Mouse (Mus musculus) heart, embryonic 12.5 days (tissue): ENCODE data around the gene Chsy1. TPM values are rescaled to one million over a fixed set of nuclear protein-coding genes. Genes with fewer than 3 reads are reported as not detected.
A peak's percentile ranks its signal among the peaks of the same experiment; 100 is the strongest.

Experiments
- ATAC-seq: fragments of 200-750 bp; cut with Nextera tagmentation; 2 replicates; pipeline ENCODE4 v1.8.0; 2017; ENCODE audit warnings: moderate TSS enrichment, moderate library complexity; ENCODE audit not compliant: insufficient number of reproducible peaks, low FRiP score
- H3K27ac ChIP-seq: fragments of 300-500 bp; sonication (generic); 2 replicates; pipeline ENCODE4 v1.5.1; 2016; ENCODE audit warnings: mild to moderate bottlenecking, moderate library complexity; ENCODE audit not compliant: poor library complexity, severe bottlenecking
- H3K27me3 ChIP-seq: fragments of 300-500 bp; sonication (generic); replicated peaks from 2 replicates; pipeline ENCODE4 v1.6.1; 2016; ENCODE audit warnings: mild to moderate bottlenecking, moderate library complexity
- H3K36me3 ChIP-seq: fragments of 300-500 bp; sonication (generic); 2 replicates; pipeline ENCODE4 v1.6.1; 2016; ENCODE audit warnings: mild to moderate bottlenecking, moderate library complexity
- H3K4me1 ChIP-seq: fragments of 300-500 bp; sonication (generic); replicated peaks from 2 replicates; pipeline ENCODE4 v1.6.1; 2016; ENCODE audit warnings: mild to moderate bottlenecking
- H3K4me2 ChIP-seq: fragments of 300-500 bp; sonication (generic); 2 replicates; pipeline ENCODE4 v1.6.1; 2016; ENCODE audit warnings: mild to moderate bottlenecking, moderate library complexity
- H3K4me3 ChIP-seq: fragments of 300-500 bp; sonication (generic); 2 replicates; pipeline ENCODE4 v1.5.1; 2016; ENCODE audit warnings: mild to moderate bottlenecking
- H3K9ac ChIP-seq: fragments of 300-500 bp; sonication (generic); 2 replicates; pipeline ENCODE4 v1.6.1; 2016; ENCODE audit warnings: mild to moderate bottlenecking, moderate library complexity
- H3K9me3 ChIP-seq: fragments of 300-500 bp; sonication (generic); replicated peaks from 2 replicates; pipeline ENCODE4 v1.6.1; 2016; ENCODE audit warnings: mild to moderate bottlenecking, moderate library complexity
- WGBS: fragments of 180-500 bp; shearing (Covaris S2); methylation state at CpG from one replicate; pipeline ENCODE4 v1.1.7; 2016; 5-methylcytosine and 5-hydroxymethylcytosine counted together
- polyA plus RNA-seq: library from polyadenylated mRNA; unstranded; fragments of >200 nt; fragmentation: Nextera tagmentation; extraction: Ambion mirVana; gene quantifications from 2 replicates; pipeline ENCODE4 v1.2.1, GENCODE M21; 2016

The Chsy1 gene
- polyA plus RNA-seq, 1 experiment from 2014 or later: 13.3 TPM

- H3K27ac ChIP-seq: no peak overlapping the region
- no peaks in the 10 kb centered on the region for H3K9me3 ChIP-seq
- H3K4me2 ChIP-seq: no peak overlapping the region
- 79% methylated on average over 9 of the region's 9 CpGs for WGBS
- H3K9ac ChIP-seq: no peak overlapping the region
- no peak overlapping the region for H3K4me3 ChIP-seq
- no peak for ATAC-seq
- H3K27me3 ChIP-seq: no peaks in the 10 kb centered on the region
- peaks cover 3% of the 10 kb centered on the region; the same call in 1 of the 2 replicates for H3K36me3 ChIP-seq
- H3K4me1 ChIP-seq: peaks cover 51% of the 10 kb centered on the region
Observed at GRCm38 (mm10) chr7:66158616-66159129, 49.4 kb downstream of the Chsy1 start.

- no peak for ATAC-seq
- Histone ChIP-seq H3K27me3 (no peaks in the 10 kb centered on the region), H3K9me3 (no peaks in the 10 kb centered on the region), H3K4me2 (no peak overlapping the region), H3K36me3 (peaks cover 3% of the 10 kb centered on the region; the same call in 1 of the 2 replicates), H3K9ac (no peak overlapping the region), H3K27ac (no peak overlapping the region), H3K4me3 (no peak overlapping the region), H3K4me1 (peaks cover 54% of the 10 kb centered on the region)
- 62% methylated on average over 5 of the region's 5 CpGs for WGBS
Observed at GRCm38 (mm10) chr7:66159961-66160360, 50.6 kb downstream of the Chsy1 start.

- no peak for ATAC-seq
- Histone ChIP-seq H3K4me1 (peaks cover 43% of the 10 kb centered on the region), H3K9ac (no peak overlapping the region), H3K27ac (no peak overlapping the region), H3K9me3 (no peaks in the 10 kb centered on the region), H3K4me3 (no peak overlapping the region), H3K36me3 (peaks cover 3% of the 10 kb centered on the region; the same call in 1 of the 2 replicates), H3K4me2 (no peak overlapping the region), H3K27me3 (no peaks in the 10 kb centered on the region)
- 83% methylated on average over 6 of the region's 6 CpGs for WGBS
Observed at GRCm38 (mm10) chr7:66161836-66162235, 52.5 kb downstream of the Chsy1 start.

- Histone ChIP-seq H3K27me3 (no peaks in the 10 kb centered on the region), H3K9me3 (no peaks in the 10 kb centered on the region), H3K36me3 (peaks cover 3% of the 10 kb centered on the region; the same call in 1 of the 2 replicates), H3K4me3 (no peak overlapping the region), H3K4me1 (peaks cover 36% of the 10 kb centered on the region), H3K9ac (no peak overlapping the region), H3K27ac (no peak overlapping the region), H3K4me2 (no peak overlapping the region)
- 86% methylated on average over 7 of the region's 7 CpGs for WGBS
- no peak for ATAC-seq
Observed at GRCm38 (mm10) chr7:66162489-66162888, 53.2 kb downstream of the Chsy1 start.

GRCm38 (mm10) chr7:66162981-66163380, 53.7 kb downstream of the Chsy1 start:
- H3K9me3 ChIP-seq: no peaks in the 10 kb centered on the region
- no peak overlapping the region for H3K4me2 ChIP-seq
- WGBS: 88% methylated on average over 1 of the region's 1 CpGs
- H3K9ac ChIP-seq: no peak overlapping the region
- H3K36me3 ChIP-seq: peaks cover 3% of the 10 kb centered on the region; the same call in 1 of the 2 replicates
- no peak for ATAC-seq
- H3K27ac ChIP-seq: peak overlapping the region; percentile 38; the same call in 1 of the 2 replicates
- no peak overlapping the region for H3K4me3 ChIP-seq
- no peaks in the 10 kb centered on the region for H3K27me3 ChIP-seq
- H3K4me1 ChIP-seq: peaks cover 34% of the 10 kb centered on the region

- H3K36me3 ChIP-seq: peaks cover 3% of the 10 kb centered on the region; the same call in 1 of the 2 replicates
- WGBS: 71% methylated on average over 9 of the region's 9 CpGs
- no peaks in the 10 kb centered on the region for H3K27me3 ChIP-seq
- H3K9ac ChIP-seq: no peak overlapping the region
- no peaks in the 10 kb centered on the region for H3K9me3 ChIP-seq
- 0 out of 2 replicates have a peak overlapping the region, but pooled peaks have one; percentile 13 for H3K27ac ChIP-seq
- peaks cover 42% of the 10 kb centered on the region for H3K4me1 ChIP-seq
- ATAC-seq: no peak
- no peak overlapping the region for H3K4me2 ChIP-seq
- H3K4me3 ChIP-seq: no peak overlapping the region
Observed at GRCm38 (mm10) chr7:66164427-66165031, 55.2 kb downstream of the Chsy1 start.

- Histone ChIP-seq H3K9me3 (no peaks in the 10 kb centered on the region), H3K4me3 (no peak overlapping the region), H3K4me1 (peaks cover 39% of the 10 kb centered on the region), H3K36me3 (peaks cover 3% of the 10 kb centered on the region; the same call in 1 of the 2 replicates), H3K9ac (no peak overlapping the region), H3K4me2 (no peak overlapping the region), H3K27me3 (no peaks in the 10 kb centered on the region), H3K27ac (no peak overlapping the region)
- 75% methylated on average over 5 of the region's 5 CpGs for WGBS
- no peak for ATAC-seq
Observed at GRCm38 (mm10) chr7:66165036-66165798, 55.9 kb downstream of the Chsy1 start.

GRCm38 (mm10) chr7:66168877-66169276, 59.6 kb downstream of the Chsy1 start:
- H3K4me1 ChIP-seq: peaks cover 29% of the 10 kb centered on the region
- H3K27me3 ChIP-seq: no peaks in the 10 kb centered on the region
- no peak overlapping the region for H3K4me3 ChIP-seq
- no peak for ATAC-seq
- no peak overlapping the region for H3K9ac ChIP-seq
- H3K4me2 ChIP-seq: no peak overlapping the region
- H3K27ac ChIP-seq: no peak overlapping the region
- WGBS: 77% methylated on average over 7 of the region's 7 CpGs
- peaks cover 27% of the 10 kb centered on the region for H3K36me3 ChIP-seq
- no peaks in the 10 kb centered on the region for H3K9me3 ChIP-seq

- H3K9me3 ChIP-seq: no peaks in the 10 kb centered on the region
- H3K27me3 ChIP-seq: no peaks in the 10 kb centered on the region
- H3K9ac ChIP-seq: no peak overlapping the region
- H3K4me1 ChIP-seq: peaks cover 23% of the 10 kb centered on the region
- 86% methylated on average over 6 of the region's 6 CpGs for WGBS
- no peak overlapping the region for H3K4me2 ChIP-seq
- no peak overlapping the region for H3K27ac ChIP-seq
- no peak for ATAC-seq
- H3K4me3 ChIP-seq: no peak overlapping the region
- peaks cover 33% of the 10 kb centered on the region for H3K36me3 ChIP-seq
Observed at GRCm38 (mm10) chr7:66169476-66169875, 60.2 kb downstream of the Chsy1 start.

GRCm38 (mm10) chr7:66170802-66171505, 61.6 kb downstream of the Chsy1 start:
- 95% methylated on average over 27 of the region's 27 CpGs for WGBS
- H3K9me3 ChIP-seq: no peaks in the 10 kb centered on the region
- H3K9ac ChIP-seq: no peak overlapping the region
- peaks cover 15% of the 10 kb centered on the region for H3K4me1 ChIP-seq
- H3K4me2 ChIP-seq: no peak overlapping the region
- ATAC-seq: no peak
- peaks cover 47% of the 10 kb centered on the region for H3K36me3 ChIP-seq
- no peak overlapping the region for H3K4me3 ChIP-seq
- no peak overlapping the region for H3K27ac ChIP-seq
- no peaks in the 10 kb centered on the region for H3K27me3 ChIP-seq

GRCm38 (mm10) chr7:66175738-66176137, 66.4 kb downstream of the Chsy1 start:
- H3K4me2 ChIP-seq: no peak overlapping the region
- no peak for ATAC-seq
- peaks cover 14% of the 10 kb centered on the region for H3K4me1 ChIP-seq
- no peaks in the 10 kb centered on the region for H3K9me3 ChIP-seq
- H3K36me3 ChIP-seq: peaks cover 45% of the 10 kb centered on the region
- H3K4me3 ChIP-seq: no peak overlapping the region
- WGBS: 86% methylated on average over 6 of the region's 6 CpGs
- no peak overlapping the region for H3K9ac ChIP-seq
- no peak overlapping the region for H3K27ac ChIP-seq
- H3K27me3 ChIP-seq: no peaks in the 10 kb centered on the region
